Mouse (Mus musculus) forelimb bud, embryonic 11.5 days (tissue): ENCODE data around the gene Epas1.

Experiments used
- DNase-seq: peaks from one replicate; pipeline ENCODE4 v3.0.0-alpha.2; 2012; ENCODE audit warnings: low read depth, low spot score

Gene Epas1

GRCm38 (mm10) chr17:86753130-86753821 is at the start of gene Epas1:
Epas1 (plus strand) TSS chr17:86753700.
- peak; percentile 83 for DNase-seq

GRCm38 (mm10) chr17:86705236-86705635 is 48.3 kb upstream of the Epas1 start:
- no peak for DNase-seq

- DNase-seq: no peak
Measured at GRCm38 (mm10) chr17:86706467-86706866, 47.0 kb upstream of the Epas1 start.

- DNase-seq: no peak
Measured at GRCm38 (mm10) chr17:86709803-86710202, 43.7 kb upstream of the Epas1 start.

- DNase-seq: no peak
Measured at GRCm38 (mm10) chr17:86710379-86710778, 43.1 kb upstream of the Epas1 start.

GRCm38 (mm10) chr17:86711949-86712348 is 41.6 kb upstream of the Epas1 start:
- DNase-seq: no peak

- no peak for DNase-seq
Measured at GRCm38 (mm10) chr17:86712601-86713000, 40.9 kb upstream of the Epas1 start.

GRCm38 (mm10) chr17:86713591-86713990 is 39.9 kb upstream of the Epas1 start:
- peak; percentile 7 for DNase-seq

GRCm38 (mm10) chr17:86724786-86725415 is 28.6 kb upstream of the Epas1 start:
- DNase-seq: peak; percentile 12

GRCm38 (mm10) chr17:86726480-86726879 is 27.0 kb upstream of the Epas1 start:
- DNase-seq: no peak

- DNase-seq: no peak
Measured at GRCm38 (mm10) chr17:86727031-86727430, 26.5 kb upstream of the Epas1 start.

- no peak for DNase-seq
Measured at GRCm38 (mm10) chr17:86731273-86731672, 22.2 kb upstream of the Epas1 start.

- peak; percentile 34 for DNase-seq
Measured at GRCm38 (mm10) chr17:86732024-86732423, 21.5 kb upstream of the Epas1 start.

- no peak for DNase-seq
Measured at GRCm38 (mm10) chr17:86732522-86732921, 21.0 kb upstream of the Epas1 start.

GRCm38 (mm10) chr17:86733644-86734043 is 19.9 kb upstream of the Epas1 start:
- DNase-seq: no peak

- no peak for DNase-seq
Measured at GRCm38 (mm10) chr17:86738477-86738876, 15.0 kb upstream of the Epas1 start.

- no peak for DNase-seq
Measured at GRCm38 (mm10) chr17:86743351-86743941, 10.1 kb upstream of the Epas1 start.

- no peak for DNase-seq
Measured at GRCm38 (mm10) chr17:86744943-86745342, 8.6 kb upstream of the Epas1 start.

- DNase-seq: no peak
Measured at GRCm38 (mm10) chr17:86751373-86751871, 2.1 kb upstream of the Epas1 start.

- peak; percentile 49 for DNase-seq
Measured at GRCm38 (mm10) chr17:86753931-86754805, 668 bp downstream of the Epas1 start.

GRCm38 (mm10) chr17:86754806-86755571 is 1.5 kb downstream of the Epas1 start:
- peak; percentile 19 for DNase-seq
